ENCODE assay signal across 11 mouse cellular contexts in the genomic region with DNA sequence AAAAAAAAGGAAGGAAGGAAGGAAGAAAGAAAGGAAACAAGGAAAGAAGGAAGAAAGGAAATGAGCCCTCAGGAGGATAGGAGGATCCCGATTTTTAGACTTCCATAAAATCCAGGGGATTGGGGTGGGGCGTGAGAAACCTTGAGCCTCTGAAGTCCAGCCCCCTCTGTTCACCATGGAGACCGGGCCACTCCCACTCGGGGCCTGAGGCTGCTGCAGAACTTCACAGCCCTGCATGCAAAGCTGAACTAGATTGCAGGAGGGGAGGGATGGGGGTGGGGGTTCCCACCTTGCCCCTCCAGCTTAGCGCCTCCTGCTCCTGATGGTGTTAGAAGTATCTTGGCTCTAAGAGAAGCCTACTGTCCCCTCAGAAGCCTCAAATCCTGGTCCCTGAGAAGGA. TPM values are rescaled to one million over a fixed set of nuclear protein-coding genes. Genes with fewer than 3 reads are reported as not detected.
DNase-seq lines count a peak whose midpoint lies in the region; ATAC-seq lines count a peak whose summit lies in the region.
"Had no signal": no experiment of that assay in that cellular context is flagged by ENCODE, and none has a peak within 500 bp of the region (broad histone marks: within the 10 kb centered on the region; RNA-seq: fewer than 3 reads in every experiment).

No protein-coding gene starts in this region.

- no peaks in the 10 kb centered on the region for H3K9me3 ChIP-seq in heart, embryonic 12.5 days (replicated peaks)
- no peaks in the 10 kb centered on the region for H3K9me3 ChIP-seq in midbrain, embryonic 14.5 days (ENCODE audit: control insufficient read depth, low read length)
- H3K9me3 ChIP-seq in midbrain, embryonic 15.5 days, result no peaks in the 10 kb centered on the region
- H3K9me3 ChIP-seq in embryonic facial prominence, embryonic 15.5 days (replicated peaks), result no peaks in the 10 kb centered on the region

- H3K27ac ChIP-seq in heart, embryonic 12.5 days (ENCODE audit: poor library complexity, severe bottlenecking), result no peak overlapping the region
- H3K27ac ChIP-seq in midbrain, embryonic 14.5 days (replicated peaks; ENCODE audit: low read depth, low read length), result no peak overlapping the region
- no peak overlapping the region for H3K27ac ChIP-seq in midbrain, embryonic 15.5 days
- peak overlapping the region; percentile 52 for H3K27ac ChIP-seq in embryonic facial prominence, embryonic 15.5 days (replicated peaks)

- ATAC-seq in heart, embryonic 12.5 days (ENCODE audit: insufficient number of reproducible peaks, low FRiP score), result no peak
- ATAC-seq in midbrain, embryonic 14.5 days (ENCODE audit: low FRiP score, low TSS enrichment), result no peak
- ATAC-seq in midbrain, embryonic 15.5 days (replicated peaks), result no peak
- ATAC-seq in embryonic facial prominence, embryonic 15.5 days (ENCODE audit: insufficient number of reproducible peaks, low FRiP score, low TSS enrichment, low read depth), result no peak
- no peak for ATAC-seq in megakaryocyte progenitor cell, adult 5-6 weeks (replicated peaks; ENCODE audit: poor library complexity)
- ATAC-seq: forebrain, embryonic 14.5 days had no signal

- H3K4me2 ChIP-seq in heart, embryonic 12.5 days, result no peak overlapping the region
- H3K4me2 ChIP-seq in midbrain, embryonic 14.5 days (ENCODE audit: low read length), result no peak overlapping the region
- H3K4me2 ChIP-seq in midbrain, embryonic 15.5 days, result no peak overlapping the region
- no peak overlapping the region; the same call in 1 of the 2 replicates for H3K4me2 ChIP-seq in embryonic facial prominence, embryonic 15.5 days (replicated peaks)

- H3K4me3 ChIP-seq in heart, embryonic 12.5 days, result no peak overlapping the region
- H3K4me3 ChIP-seq in midbrain, embryonic 14.5 days (replicated peaks; ENCODE audit: low read depth, low read length), result no peak overlapping the region
- H3K4me3 ChIP-seq in midbrain, embryonic 15.5 days, result no peak overlapping the region
- no peak overlapping the region for H3K4me3 ChIP-seq in embryonic facial prominence, embryonic 15.5 days (replicated peaks)

- no peak overlapping the region for H3K9ac ChIP-seq in heart, embryonic 12.5 days
- H3K9ac ChIP-seq in midbrain, embryonic 14.5 days (replicated peaks; ENCODE audit: low read length), result no peak overlapping the region
- no peak overlapping the region for H3K9ac ChIP-seq in midbrain, embryonic 15.5 days
- H3K9ac ChIP-seq in embryonic facial prominence, embryonic 15.5 days, result no peak overlapping the region

- H3K36me3 ChIP-seq in heart, embryonic 12.5 days, result no peaks in the 10 kb centered on the region
- no peaks in the 10 kb centered on the region for H3K36me3 ChIP-seq in midbrain, embryonic 14.5 days (ENCODE audit: control insufficient read depth, insufficient read depth, low read length)
- H3K36me3 ChIP-seq in midbrain, embryonic 15.5 days (replicated peaks), result no peaks in the 10 kb centered on the region
- no peaks in the 10 kb centered on the region for H3K36me3 ChIP-seq in embryonic facial prominence, embryonic 15.5 days

- peaks cover 28% of the 10 kb centered on the region for H3K4me1 ChIP-seq in heart, embryonic 12.5 days (replicated peaks)
- H3K4me1 ChIP-seq in midbrain, embryonic 14.5 days (ENCODE audit: control insufficient read depth, insufficient read depth, low read length), result no peaks in the 10 kb centered on the region
- 0 out of 2 replicates have a peak, but pooled peaks cover 3% of the 10 kb centered on the region for H3K4me1 ChIP-seq in midbrain, embryonic 15.5 days
- H3K4me1 ChIP-seq in embryonic facial prominence, embryonic 15.5 days, result peaks cover 26% of the 10 kb centered on the region

- 18% methylated on average over 5 of the region's 5 CpGs for WGBS in heart, embryonic 12.5 days
- WGBS in midbrain, embryonic 14.5 days, result 6% methylated on average over 5 of the region's 5 CpGs
- WGBS in midbrain, embryonic 15.5 days, result 12% methylated on average over 5 of the region's 5 CpGs
- 21% methylated on average over 5 of the region's 5 CpGs for WGBS in embryonic facial prominence, embryonic 15.5 days

- H3K27me3 ChIP-seq in heart, embryonic 12.5 days (replicated peaks), result peaks cover 37% of the 10 kb centered on the region
- no peaks in the 10 kb centered on the region for H3K27me3 ChIP-seq in midbrain, embryonic 14.5 days (ENCODE audit: control insufficient read depth, insufficient read depth, low read length)
- H3K27me3 ChIP-seq in midbrain, embryonic 15.5 days (replicated peaks), result no peaks in the 10 kb centered on the region
- H3K27me3 ChIP-seq in embryonic facial prominence, embryonic 15.5 days, result no peaks in the 10 kb centered on the region

- DNase-seq in heart, adult 11 months, result peak; percentile 96
- DNase-seq in midbrain, embryonic 14.5 days, result peak; percentile 31
- peak; percentile 35 for DNase-seq in retina, embryonic 14.5 days (ENCODE audit: low spot score)
- DNase-seq in spleen, adult 18-20 months, result no peak
- DNase-seq: lung, postnatal 14 days had no signal

RNA-seq across cellular contexts. Expression of a gene that starts 1.0 kb away (rescaled TPM):
- not detected in 2 replicates for polyA plus RNA-seq in heart, embryonic 12.5 days (2016; fragmentation: Nextera tagmentation; extraction: Ambion mirVana)
- not detected in 2 replicates for polyA plus RNA-seq in midbrain, embryonic 14.5 days (2014; fragmentation: Nextera tagmentation; extraction: Ambion mirVana)
- not detected in 2 replicates for polyA plus RNA-seq in midbrain, embryonic 15.5 days (2015; fragmentation: Nextera tagmentation; extraction: Ambion mirVana)
- polyA plus RNA-seq in embryonic facial prominence, embryonic 15.5 days (2015; fragmentation: Nextera tagmentation; extraction: Ambion mirVana), result not detected in 2 replicates
- 0.12 TPM in 1 of 2 replicates, not detected in the other for total RNA-seq in megakaryocyte progenitor cell, adult 5-6 weeks (2015)
- total RNA-seq in megakaryocyte progenitor cell, adult 5-6 weeks (2017), result not detected in 2 replicates
- polyA plus RNA-seq: forebrain, embryonic 14.5 days; large intestine, adult 2 months had no signal

RNA-seq across cellular contexts. Expression of a gene that starts 27.9 kb away (rescaled TPM):
- 1.1 and 1.5 TPM in 2 replicates for polyA plus RNA-seq in heart, embryonic 12.5 days (2016; fragmentation: Nextera tagmentation; extraction: Ambion mirVana)
- 0.97 and 1.4 TPM in 2 replicates for polyA plus RNA-seq in midbrain, embryonic 14.5 days (2014; fragmentation: Nextera tagmentation; extraction: Ambion mirVana)
- 1.6 TPM in 2 replicates for polyA plus RNA-seq in midbrain, embryonic 15.5 days (2015; fragmentation: Nextera tagmentation; extraction: Ambion mirVana)
- 5.0 and 6.0 TPM in 2 replicates for polyA plus RNA-seq in embryonic facial prominence, embryonic 15.5 days (2015; fragmentation: Nextera tagmentation; extraction: Ambion mirVana)
- not detected in 2 replicates for total RNA-seq in megakaryocyte progenitor cell, adult 5-6 weeks (2015)
- 0.04 TPM in 1 of 2 replicates, not detected in the other for total RNA-seq in megakaryocyte progenitor cell, adult 5-6 weeks (2017)

RNA-seq across cellular contexts. Expression of a gene that starts 49.4 kb away (rescaled TPM):
- 12.3 and 13.3 TPM in 2 replicates for polyA plus RNA-seq in heart, embryonic 12.5 days (2016; fragmentation: Nextera tagmentation; extraction: Ambion mirVana)
- polyA plus RNA-seq in midbrain, embryonic 14.5 days (2014; fragmentation: Nextera tagmentation; extraction: Ambion mirVana), result 1.2 and 2.2 TPM in 2 replicates
- polyA plus RNA-seq in midbrain, embryonic 15.5 days (2015; fragmentation: Nextera tagmentation; extraction: Ambion mirVana), result 4.8 and 4.9 TPM in 2 replicates
- 6.5 and 7.4 TPM in 2 replicates for polyA plus RNA-seq in embryonic facial prominence, embryonic 15.5 days (2015; fragmentation: Nextera tagmentation; extraction: Ambion mirVana)
- 71.3 and 89.1 TPM in 2 replicates for total RNA-seq in megakaryocyte progenitor cell, adult 5-6 weeks (2015)
- total RNA-seq in megakaryocyte progenitor cell, adult 5-6 weeks (2017), result 212 and 229 TPM in 2 replicates

Comparison
In these comparisons a context has a peak if more than half of its experiments do, and no peak if none do; other contexts are left out.
1. DNase-seq: peak in heart, adult 11 months (single experiment), midbrain, embryonic 14.5 days (single experiment) and retina, embryonic 14.5 days (single experiment); none in spleen, adult 18-20 months (0 of 2).